Mouse (Mus musculus) hindbrain, embryonic 13.5 days (tissue): ENCODE measurements around the gene Ufm1. TPM values are rescaled to one million over a fixed set of nuclear protein-coding genes. Genes with fewer than 3 reads are reported as not detected.
A peak's percentile ranks its signal among the peaks of the same experiment; 100 is the strongest.

Source experiments
- ATAC-seq: fragments of 200-750 bp; cut with Nextera tagmentation; 2 replicates; pipeline ENCODE4 v1.8.0; 2017; ENCODE audit warnings: moderate TSS enrichment; ENCODE audit not compliant: low FRiP score
- H3K27ac ChIP-seq: fragments of 300-500 bp; sonication (generic); 2 replicates; pipeline ENCODE4 v1.5.1; 2015; ENCODE audit warnings: inconsistent platforms, mild to moderate bottlenecking, moderate library complexity
- H3K27me3 ChIP-seq: fragments of 300-500 bp; sonication (generic); 2 replicates; pipeline ENCODE4 v1.6.1; 2015; ENCODE audit warnings: mild to moderate bottlenecking, inconsistent platforms
- H3K36me3 ChIP-seq: fragments of 300-500 bp; sonication (generic); 2 replicates; pipeline ENCODE4 v1.6.1; 2015; ENCODE audit warnings: mild to moderate bottlenecking, inconsistent platforms
- H3K4me1 ChIP-seq: fragments of 300-500 bp; sonication (generic); replicated peaks from 2 replicates; pipeline ENCODE4 v1.6.1; 2015; ENCODE audit warnings: inconsistent platforms
- H3K4me2 ChIP-seq: fragments of 300-500 bp; sonication (generic); 2 replicates; pipeline ENCODE4 v1.6.1; 2015; ENCODE audit warnings: inconsistent platforms, mild to moderate bottlenecking, moderate library complexity
- H3K4me3 ChIP-seq: fragments of 300-500 bp; sonication (generic); 2 replicates; pipeline ENCODE4 v1.5.1; 2015; ENCODE audit warnings: mild to moderate bottlenecking, inconsistent platforms
- H3K9ac ChIP-seq: fragments of 300-500 bp; sonication (generic); 2 replicates; pipeline ENCODE4 v1.6.1; 2015; ENCODE audit warnings: mild to moderate bottlenecking, inconsistent platforms
- H3K9me3 ChIP-seq: fragments of 300-500 bp; sonication (generic); 2 replicates; pipeline ENCODE4 v1.6.1; 2016; ENCODE audit warnings: inconsistent platforms
- WGBS: fragments of 180-500 bp; shearing (Covaris S2); methylation state at CpG from one replicate; pipeline ENCODE4 v1.1.7; 2015; 5-methylcytosine and 5-hydroxymethylcytosine counted together
- polyA plus RNA-seq: library from polyadenylated mRNA; unstranded; fragments of >200 nt; fragmentation: Nextera tagmentation; extraction: Ambion mirVana; gene quantifications from 2 replicates; pipeline ENCODE4 v1.2.1, GENCODE M21; 2015

Ufm1 gene
- polyA plus RNA-seq: 109 and 114 TPM in 2 replicates

- H3K9me3 ChIP-seq: no peaks in the 10 kb centered on the region
- H3K27me3 ChIP-seq: no peaks in the 10 kb centered on the region
- peak; percentile 100 for ATAC-seq
- H3K4me3 ChIP-seq: peak within 1 kb of the TSS; percentile 80
- peak within 1 kb of the TSS; percentile 79 for H3K9ac ChIP-seq
- under 1% methylated on average over 58 of the region's 58 CpGs for WGBS
- H3K4me1 ChIP-seq: peaks cover 15% of the 10 kb centered on the region
- H3K27ac ChIP-seq: peak within 1 kb of the TSS; percentile 48; the same call in 1 of the 2 replicates
- H3K4me2 ChIP-seq: peak within 1 kb of the TSS; percentile 95
- peaks cover 31% of the 10 kb centered on the region for H3K36me3 ChIP-seq
Observed at GRCm38 (mm10) chr3:53863383-53864220, at the start of gene Ufm1. Ufm1 (minus strand) TSS chr3:53863830.

- Histone ChIP-seq H3K4me1 (no peaks in the 10 kb centered on the region), H3K4me3 (no peak overlapping the region), H3K4me2 (no peak overlapping the region), H3K36me3 (no peaks in the 10 kb centered on the region), H3K9ac (no peak overlapping the region), H3K27ac (no peak overlapping the region), H3K27me3 (no peaks in the 10 kb centered on the region), H3K9me3 (no peaks in the 10 kb centered on the region)
- 88% methylated on average over 12 of the region's 12 CpGs for WGBS
- no peak for ATAC-seq
Observed at GRCm38 (mm10) chr3:53890619-53891540, 27.2 kb upstream of the Ufm1 start.

GRCm38 (mm10) chr3:53871596-53871995, 8.0 kb upstream of the Ufm1 start:
- H3K27ac ChIP-seq: no peak overlapping the region
- no peak overlapping the region for H3K9ac ChIP-seq
- no peak overlapping the region for H3K4me3 ChIP-seq
- no peak for ATAC-seq
- WGBS: 82% methylated on average over 1 of the region's 1 CpGs
- H3K27me3 ChIP-seq: no peaks in the 10 kb centered on the region
- H3K36me3 ChIP-seq: no peaks in the 10 kb centered on the region
- H3K9me3 ChIP-seq: no peaks in the 10 kb centered on the region
- H3K4me1 ChIP-seq: no peaks in the 10 kb centered on the region
- H3K4me2 ChIP-seq: no peak overlapping the region

- H3K4me1 ChIP-seq: no peaks in the 10 kb centered on the region
- no peaks in the 10 kb centered on the region for H3K9me3 ChIP-seq
- ATAC-seq: no peak
- no peak overlapping the region for H3K9ac ChIP-seq
- H3K27me3 ChIP-seq: no peaks in the 10 kb centered on the region
- 74% methylated on average over 6 of the region's 6 CpGs for WGBS
- H3K4me3 ChIP-seq: no peak overlapping the region
- H3K36me3 ChIP-seq: no peaks in the 10 kb centered on the region
- no peak overlapping the region for H3K4me2 ChIP-seq
- H3K27ac ChIP-seq: no peak overlapping the region
Observed at GRCm38 (mm10) chr3:53870482-53870881, 6.9 kb upstream of the Ufm1 start.

GRCm38 (mm10) chr3:53869263-53869662, 5.6 kb upstream of the Ufm1 start:
- no peak overlapping the region for H3K9ac ChIP-seq
- H3K4me3 ChIP-seq: no peak overlapping the region
- H3K27me3 ChIP-seq: no peaks in the 10 kb centered on the region
- H3K4me2 ChIP-seq: no peak overlapping the region
- H3K27ac ChIP-seq: no peak overlapping the region
- no peaks in the 10 kb centered on the region for H3K9me3 ChIP-seq
- no peaks in the 10 kb centered on the region for H3K36me3 ChIP-seq
- H3K4me1 ChIP-seq: peaks cover 4% of the 10 kb centered on the region; the same call in 1 of the 2 replicates
- WGBS: 0% methylated on average over 1 of the region's 1 CpGs
- ATAC-seq: no peak

- H3K4me1 ChIP-seq: peaks cover 4% of the 10 kb centered on the region; the same call in 1 of the 2 replicates
- no peak overlapping the region for H3K4me2 ChIP-seq
- ATAC-seq: no peak
- H3K9ac ChIP-seq: no peak overlapping the region
- H3K27ac ChIP-seq: no peak overlapping the region
- no peaks in the 10 kb centered on the region for H3K9me3 ChIP-seq
- WGBS: 81% methylated on average over 3 of the region's 4 CpGs
- no peaks in the 10 kb centered on the region for H3K36me3 ChIP-seq
- no peak overlapping the region for H3K4me3 ChIP-seq
- H3K27me3 ChIP-seq: no peaks in the 10 kb centered on the region
Observed at GRCm38 (mm10) chr3:53868212-53868611, 4.6 kb upstream of the Ufm1 start.

GRCm38 (mm10) chr3:53854831-53855230, 8.8 kb downstream of the Ufm1 start:
- no peak for ATAC-seq
- 93% methylated on average over 3 of the region's 3 CpGs for WGBS
- no peak overlapping the region for H3K4me3 ChIP-seq
- H3K4me1 ChIP-seq: no peaks in the 10 kb centered on the region
- H3K36me3 ChIP-seq: peaks cover 40% of the 10 kb centered on the region
- H3K27ac ChIP-seq: no peak overlapping the region
- no peaks in the 10 kb centered on the region for H3K27me3 ChIP-seq
- no peaks in the 10 kb centered on the region for H3K9me3 ChIP-seq
- H3K9ac ChIP-seq: no peak overlapping the region
- H3K4me2 ChIP-seq: no peak overlapping the region

- Histone ChIP-seq H3K4me2 (no peak overlapping the region), H3K9ac (no peak overlapping the region), H3K27ac (no peak overlapping the region), H3K4me1 (no peaks in the 10 kb centered on the region), H3K9me3 (no peaks in the 10 kb centered on the region), H3K4me3 (no peak overlapping the region), H3K27me3 (no peaks in the 10 kb centered on the region), H3K36me3 (peaks cover 35% of the 10 kb centered on the region)
- WGBS: 91% methylated on average over 4 of the region's 4 CpGs
- no peak for ATAC-seq
Observed at GRCm38 (mm10) chr3:53854261-53854660, 9.4 kb downstream of the Ufm1 start.

- Histone ChIP-seq H3K9me3 (no peaks in the 10 kb centered on the region), H3K9ac (no peak overlapping the region), H3K4me3 (no peak overlapping the region), H3K27me3 (no peaks in the 10 kb centered on the region), H3K4me1 (no peaks in the 10 kb centered on the region), H3K27ac (no peak overlapping the region), H3K36me3 (no peaks in the 10 kb centered on the region), H3K4me2 (no peak overlapping the region)
- ATAC-seq: no peak
- 84% methylated on average over 11 of the region's 11 CpGs for WGBS
Observed at GRCm38 (mm10) chr3:53848262-53848661, 15.4 kb downstream of the Ufm1 start.

GRCm38 (mm10) chr3:53847726-53848125, 15.9 kb downstream of the Ufm1 start:
- ATAC-seq: no peak
- Histone ChIP-seq H3K27ac (no peak overlapping the region), H3K4me1 (no peaks in the 10 kb centered on the region), H3K36me3 (no peaks in the 10 kb centered on the region), H3K9ac (no peak overlapping the region), H3K27me3 (no peaks in the 10 kb centered on the region), H3K9me3 (no peaks in the 10 kb centered on the region), H3K4me2 (no peak overlapping the region), H3K4me3 (no peak overlapping the region)
- 65% methylated on average over 4 of the region's 4 CpGs for WGBS

GRCm38 (mm10) chr3:53846206-53846928, 17.3 kb downstream of the Ufm1 start:
- WGBS: 80% methylated on average over 7 of the region's 7 CpGs
- no peaks in the 10 kb centered on the region for H3K4me1 ChIP-seq
- H3K9ac ChIP-seq: no peak overlapping the region
- no peaks in the 10 kb centered on the region for H3K9me3 ChIP-seq
- no peak for ATAC-seq
- H3K27ac ChIP-seq: no peak overlapping the region
- H3K4me3 ChIP-seq: no peak overlapping the region
- no peaks in the 10 kb centered on the region for H3K27me3 ChIP-seq
- no peaks in the 10 kb centered on the region for H3K36me3 ChIP-seq
- H3K4me2 ChIP-seq: no peak overlapping the region

GRCm38 (mm10) chr3:53844786-53845185, 18.8 kb downstream of the Ufm1 start, which contains the start of gene Gm10985:
Gm10985 (plus strand) TSS chr3:53845086.
- no peak within 1 kb of the TSS for H3K4me3 ChIP-seq
- H3K4me1 ChIP-seq: no peaks in the 10 kb centered on the region
- no peak for ATAC-seq
- no peak within 1 kb of the TSS for H3K9ac ChIP-seq
- WGBS: 87% methylated on average over 2 of the region's 2 CpGs
- no peaks in the 10 kb centered on the region for H3K27me3 ChIP-seq
- H3K27ac ChIP-seq: no peak within 1 kb of the TSS
- no peaks in the 10 kb centered on the region for H3K9me3 ChIP-seq
- H3K4me2 ChIP-seq: no peak within 1 kb of the TSS
- no peaks in the 10 kb centered on the region for H3K36me3 ChIP-seq
